Mouse (Mus musculus) spleen, postnatal 10 days (tissue): ENCODE measurements around the gene Haus2.

Experiments used
- DNase-seq, 2 experiments: peaks; one replicate each; pipeline ENCODE4 v3.0.0; 2021 to 2022; ENCODE audit warnings: low spot score in 2 of 2

The Haus2 gene

DNA sequence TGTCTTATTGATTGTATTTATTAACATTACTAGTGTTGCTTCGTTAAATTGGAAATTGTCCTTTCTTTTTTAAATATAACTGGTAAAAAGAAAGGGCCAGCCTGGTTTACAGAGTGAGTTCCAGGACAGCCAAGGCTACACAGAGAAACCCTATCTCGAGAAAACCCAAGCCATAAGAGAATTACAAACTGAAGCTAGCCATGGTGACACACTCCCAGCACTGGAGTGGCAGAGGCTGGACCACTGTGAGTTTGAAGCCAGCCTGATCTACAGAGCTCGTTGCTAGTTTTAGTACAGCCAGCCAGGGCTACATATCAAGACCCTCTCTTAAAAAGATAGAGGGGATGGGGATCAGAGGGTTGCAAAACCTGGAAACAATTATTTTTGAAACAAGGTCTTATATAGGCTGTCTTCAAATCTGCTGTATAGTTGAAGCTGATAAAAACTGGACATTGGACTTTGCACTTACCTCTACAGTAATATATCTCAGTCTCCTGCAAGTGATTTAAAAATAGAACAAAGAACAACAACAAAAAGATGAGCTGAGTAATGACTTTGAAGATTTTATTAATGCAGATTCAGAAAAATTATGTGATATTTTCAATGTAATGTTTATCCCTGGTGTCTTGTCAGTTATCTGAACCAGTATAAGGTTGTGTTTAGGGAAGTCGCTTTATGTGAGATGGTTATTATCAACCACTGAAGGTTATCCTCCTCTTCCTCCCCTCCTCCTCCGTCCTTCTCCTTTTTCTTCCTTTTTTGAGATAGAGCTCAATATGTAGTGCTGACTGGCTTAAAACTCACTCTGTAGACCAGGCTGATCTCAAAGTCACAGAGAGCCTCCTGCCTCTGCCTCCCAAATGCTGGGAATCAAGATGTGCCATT lies 7.3 kb downstream of the Haus2 start:
- no peak for DNase-seq

DNA sequence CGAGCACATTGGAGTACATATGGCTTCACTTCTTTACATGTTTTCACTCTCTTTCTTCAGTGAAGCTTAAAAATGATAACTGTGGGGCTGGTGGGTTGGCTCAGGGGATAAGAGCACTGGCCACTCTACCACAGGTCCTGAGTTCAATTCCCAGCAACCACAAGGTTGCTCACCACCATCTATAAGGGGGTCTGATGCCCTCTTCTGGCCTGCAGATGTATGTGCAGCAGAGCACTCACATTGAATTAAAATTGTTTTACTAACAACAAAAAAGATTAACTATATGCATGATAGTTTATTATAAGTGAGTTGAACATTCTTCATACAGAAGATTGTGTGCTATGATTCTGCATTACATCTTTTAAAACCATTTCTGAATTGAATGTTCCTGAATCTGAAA lies 10.4 kb downstream of the Haus2 start:
- no peak for DNase-seq

DNA sequence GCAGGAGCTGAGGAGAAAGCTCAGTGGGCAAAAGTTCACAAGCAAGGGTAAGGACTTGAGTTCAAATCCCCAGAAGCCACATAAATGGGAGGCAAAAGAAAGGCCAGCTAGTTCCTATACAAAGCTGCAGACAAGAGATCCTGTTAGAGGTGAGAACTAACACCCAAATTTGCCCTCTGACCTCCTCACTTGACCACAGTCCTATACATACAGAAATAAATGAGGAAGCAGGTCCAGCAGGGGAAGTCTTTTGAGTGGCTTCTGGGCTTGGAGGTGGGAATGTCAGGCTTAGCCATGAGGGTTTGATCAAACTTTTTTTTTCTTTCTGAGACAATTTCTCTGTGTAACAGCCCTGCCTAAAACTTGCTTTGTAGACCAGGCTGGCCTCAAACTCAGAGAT lies 13.7 kb downstream of the Haus2 start:
- DNase-seq: no peak

DNA sequence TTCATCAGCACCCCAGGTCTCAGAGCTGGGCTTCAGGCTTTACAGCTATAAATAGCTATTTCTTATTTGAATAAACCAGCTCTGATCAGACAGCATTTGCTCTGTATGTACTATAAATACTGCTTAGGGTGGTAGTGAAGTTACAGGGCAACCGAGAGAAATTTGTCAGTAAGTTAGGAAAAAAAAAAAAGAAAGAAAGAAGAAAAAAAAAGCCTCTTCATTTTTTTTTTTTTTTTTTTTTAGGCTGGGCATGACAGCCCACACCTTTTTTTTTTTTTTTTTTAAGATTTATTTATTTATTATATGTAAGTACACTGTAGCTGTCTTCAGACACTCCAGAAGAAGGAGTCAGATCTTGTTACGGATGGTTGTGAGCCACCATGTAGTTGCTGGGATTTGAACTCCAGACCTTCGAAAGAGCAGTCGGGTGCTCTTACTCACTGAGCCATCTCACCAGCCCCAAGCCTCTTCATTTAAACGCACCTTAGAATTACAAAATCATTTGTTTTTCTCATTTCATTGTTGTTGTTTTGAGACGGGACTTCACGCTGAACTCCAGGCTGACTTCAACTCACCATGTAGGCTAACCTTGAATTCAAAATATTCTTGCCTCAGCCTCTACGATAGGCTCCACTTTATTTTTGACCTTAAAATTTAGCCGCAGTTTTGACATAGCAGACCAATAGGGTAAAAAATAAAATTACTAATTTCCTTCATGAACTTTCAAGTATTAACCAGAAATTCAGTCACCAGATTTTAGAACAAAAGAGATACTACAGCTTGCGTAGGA lies 19.1 kb downstream of the Haus2 start:
- no peak for DNase-seq

DNA sequence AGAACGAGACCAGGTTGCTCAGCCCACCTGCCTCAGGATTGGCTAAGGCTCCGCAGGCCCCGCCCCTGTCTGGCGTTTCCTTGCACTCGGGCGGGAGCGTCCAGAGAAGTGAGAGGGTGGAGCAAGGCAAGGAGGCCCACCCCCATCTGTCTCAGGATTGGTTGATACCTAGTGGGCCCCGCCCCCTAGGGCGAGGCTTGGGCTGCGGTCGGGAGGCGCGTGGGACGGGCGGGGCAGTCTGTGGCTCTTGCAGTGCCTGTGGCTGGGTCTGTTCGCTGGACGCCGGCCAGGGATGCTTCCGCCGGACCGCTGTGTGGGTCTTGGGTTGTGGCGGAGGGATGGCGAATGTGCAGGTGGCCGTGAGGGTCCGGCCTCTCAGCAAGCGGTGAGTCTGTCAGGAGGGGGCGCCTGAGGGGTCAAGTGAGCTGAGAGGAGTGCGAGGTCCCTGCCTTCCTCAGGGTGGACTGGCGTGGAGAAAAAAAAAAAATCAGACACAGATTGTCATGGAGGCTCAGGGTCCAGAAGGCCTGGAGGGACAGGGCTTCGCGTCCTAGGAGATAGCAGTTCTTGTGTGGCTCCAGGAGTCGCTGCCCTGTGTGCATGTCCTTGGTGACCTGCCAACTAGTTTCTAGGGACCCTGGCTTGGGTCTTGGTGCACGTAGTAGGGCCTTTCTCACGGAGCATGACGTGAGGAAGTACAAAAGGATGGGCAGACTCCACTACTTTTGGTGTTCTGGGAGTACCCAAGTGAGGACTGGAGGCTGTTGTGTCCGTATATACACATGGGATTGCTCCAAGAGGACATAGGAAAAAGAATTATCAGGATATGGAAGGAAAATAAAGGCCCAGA lies 19.9 kb downstream of the Haus2 start, which contains the start of gene Stard9:
TSS of gene Stard9 (plus strand) at position 236 of the 850 bp plus-strand sequence.
- peak; percentile 91 to 98 for DNase-seq

DNA sequence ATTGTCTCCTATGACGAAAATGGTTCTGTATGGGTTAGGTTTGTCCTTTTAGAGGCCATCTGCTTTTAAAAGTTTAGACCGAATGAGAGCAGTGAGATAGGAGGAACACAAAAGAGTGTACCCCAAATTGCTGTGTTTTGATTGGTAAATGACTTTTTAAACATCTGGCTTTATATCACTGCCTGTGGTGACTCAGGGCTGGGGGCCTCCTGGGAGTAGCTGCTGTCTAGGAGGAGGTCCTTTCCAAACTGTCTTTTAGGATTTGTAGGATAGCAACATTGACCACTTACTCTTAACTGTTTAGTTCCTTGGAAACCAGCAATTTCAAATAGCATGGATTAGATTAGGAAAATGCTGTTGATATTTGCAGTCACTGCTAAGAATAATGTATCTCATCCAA lies 21.1 kb downstream of the Haus2 start:
- DNase-seq: no peak

DNA sequence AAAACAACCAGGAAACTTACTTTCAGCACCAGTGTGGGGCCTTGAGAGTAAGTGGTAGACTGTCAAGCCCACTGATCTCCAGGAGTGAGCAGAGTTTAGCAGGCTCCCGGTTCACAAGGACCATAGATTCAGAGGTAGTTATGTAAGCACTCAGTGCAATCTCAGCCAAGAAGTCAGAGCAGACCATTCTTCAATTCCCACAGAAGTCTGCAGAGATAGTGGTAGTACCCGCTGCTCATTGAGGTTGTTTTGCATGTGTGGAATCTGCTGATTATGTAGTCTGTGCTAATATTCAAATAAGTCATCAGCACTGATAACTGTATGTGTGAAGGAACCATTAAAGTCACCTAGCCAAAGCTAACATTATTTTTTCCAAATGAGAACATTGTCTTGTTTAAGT lies 21.5 kb downstream of the Haus2 start:
- no peak for DNase-seq

DNA sequence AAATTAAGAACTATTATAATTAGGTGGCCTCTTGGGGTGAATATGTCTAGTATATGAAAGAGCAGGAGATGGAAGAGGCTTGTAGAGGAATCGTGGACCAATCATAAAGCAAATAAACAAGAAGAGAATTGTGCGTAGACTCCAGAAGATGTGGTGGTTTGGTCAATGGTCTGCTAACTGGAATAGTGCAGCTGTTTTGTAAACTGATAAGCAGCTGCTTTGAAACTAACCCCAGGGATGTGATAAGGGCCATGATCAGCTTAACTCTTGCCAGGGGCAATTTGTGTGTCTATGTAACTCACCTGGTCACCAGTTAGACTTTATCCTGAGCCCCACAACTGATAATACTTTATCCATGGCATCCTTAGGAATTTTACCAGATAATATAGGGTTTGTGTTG lies 22.3 kb downstream of the Haus2 start:
- no peak for DNase-seq

DNA sequence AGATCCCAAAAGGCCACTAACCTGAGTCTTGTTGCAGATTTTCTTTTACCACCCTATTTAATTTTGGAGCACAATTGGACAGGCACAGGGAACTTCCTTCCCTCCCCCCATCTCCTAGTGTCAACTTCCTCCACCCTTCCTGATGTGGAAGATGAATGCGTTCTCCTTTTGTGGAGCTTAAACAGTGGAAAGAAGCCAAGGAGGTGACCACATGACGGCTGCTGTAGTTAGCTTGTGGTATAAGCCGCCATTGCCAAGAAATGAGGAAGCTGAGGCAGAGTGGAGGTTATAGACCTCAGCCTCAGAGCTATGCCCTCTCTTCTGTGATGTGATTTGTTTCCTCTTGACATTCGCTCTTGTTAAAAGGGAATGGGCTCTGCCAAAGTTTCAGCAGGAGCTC lies 22.8 kb downstream of the Haus2 start:
- DNase-seq: peak in 1 of 2 experiments; percentile 17

DNA sequence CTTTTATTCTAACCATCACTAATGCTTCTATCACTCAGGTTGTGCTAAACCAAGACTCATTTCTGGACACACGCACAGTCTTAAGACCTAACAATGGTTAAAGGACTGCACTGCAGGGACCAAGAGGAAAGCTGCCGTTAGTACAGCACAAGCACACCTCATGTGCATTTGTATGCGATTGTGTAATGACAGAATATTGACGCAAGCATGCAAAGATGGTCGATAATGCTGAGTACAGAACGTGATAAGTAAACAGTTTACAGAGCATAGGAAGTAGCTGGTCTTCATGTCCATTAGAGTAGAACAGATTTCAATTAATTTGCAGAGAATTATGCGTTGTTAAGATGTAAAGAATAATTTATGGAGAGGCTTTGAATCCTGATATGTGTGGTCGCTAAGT lies 31.7 kb downstream of the Haus2 start:
- DNase-seq: no peak

DNA sequence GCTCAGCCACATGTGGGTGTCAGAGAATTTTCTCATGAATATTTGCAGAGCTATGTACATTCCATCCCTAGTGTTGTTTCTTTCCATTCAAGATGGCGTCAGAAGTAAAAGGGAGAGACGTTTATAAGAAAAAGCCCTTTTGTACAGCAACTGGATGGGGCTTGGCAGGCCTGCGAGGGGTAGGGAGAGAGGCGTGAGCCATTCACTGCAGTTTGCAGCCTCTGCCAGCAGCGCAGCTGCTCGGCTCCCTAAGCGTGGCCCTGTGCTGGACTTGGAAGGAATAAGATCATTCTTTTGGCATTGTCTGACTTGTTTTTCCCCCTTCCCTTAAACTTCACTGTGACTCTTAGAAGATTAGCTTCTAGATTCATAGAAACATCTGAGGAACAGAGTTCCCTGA lies 34.7 kb downstream of the Haus2 start:
- no peak for DNase-seq

DNA sequence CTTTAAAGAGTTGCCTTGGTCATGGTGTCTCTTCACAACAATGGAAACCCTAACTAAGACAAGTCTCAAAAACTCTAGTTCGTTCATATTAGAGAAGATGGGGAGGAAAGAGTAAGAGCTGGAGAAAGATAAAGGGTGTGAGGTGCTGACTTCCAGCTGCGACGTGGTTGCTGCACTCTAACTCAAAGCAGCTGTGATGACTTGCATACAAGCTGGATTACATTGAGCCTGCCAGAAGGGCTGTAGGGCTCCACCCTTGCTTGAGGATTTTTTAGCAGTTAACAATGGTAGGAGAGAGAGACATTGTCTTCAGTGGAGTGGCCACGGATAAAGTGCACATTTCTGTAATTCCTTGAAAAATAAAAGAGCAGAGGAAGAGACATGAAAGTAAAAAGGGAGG lies 37.6 kb downstream of the Haus2 start:
- no peak for DNase-seq

DNA sequence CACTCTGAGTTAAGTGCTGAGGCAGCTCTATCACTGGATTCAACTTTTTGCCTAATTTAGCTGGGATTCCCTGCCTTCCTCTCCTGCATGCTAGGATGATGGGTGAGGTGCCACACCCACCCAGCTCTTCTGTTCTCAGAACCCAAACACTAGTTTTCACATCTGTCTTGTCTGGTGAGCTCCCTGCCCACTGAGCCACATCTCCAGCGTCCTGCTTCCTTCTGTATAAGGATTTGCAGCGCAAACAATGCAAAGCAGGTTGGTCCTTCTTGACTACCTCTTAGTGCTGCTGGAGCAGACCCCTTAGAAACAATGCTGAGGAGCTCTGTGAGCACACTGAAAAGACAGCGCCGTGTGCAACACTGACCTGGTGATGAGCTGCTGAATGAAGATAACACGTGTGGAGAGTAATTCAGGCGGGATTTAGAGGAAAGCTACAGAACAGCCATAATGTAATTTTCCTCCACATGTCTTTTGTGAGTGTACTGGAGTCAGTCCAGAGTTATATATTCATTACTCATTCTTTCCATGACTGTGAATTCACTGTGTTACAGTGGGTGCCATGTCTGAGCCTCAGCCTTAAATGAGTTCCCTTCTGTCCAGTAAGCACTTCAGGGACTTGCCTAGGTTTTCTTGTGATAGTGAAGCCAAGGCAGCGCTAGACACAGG lies 43.2 kb downstream of the Haus2 start:
- no peak for DNase-seq

DNA sequence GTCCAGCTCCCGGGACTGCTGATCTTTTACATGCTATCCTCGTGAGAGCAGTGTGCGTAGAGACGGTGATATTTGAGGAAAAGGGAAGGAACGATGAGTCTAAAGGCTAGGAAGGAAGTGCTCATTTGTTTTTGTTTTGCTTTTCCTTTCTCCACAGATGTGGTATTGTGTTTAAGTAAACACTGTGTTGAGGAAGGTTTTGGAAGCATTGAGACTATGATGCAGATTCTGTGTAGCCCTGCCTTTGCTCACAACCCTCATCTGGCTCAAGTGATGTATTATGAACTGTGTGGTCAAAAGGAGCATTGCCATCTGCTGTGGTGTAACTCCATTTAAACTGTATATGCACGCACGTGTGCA lies 43.7 kb downstream of the Haus2 start:
- no peak for DNase-seq

DNA sequence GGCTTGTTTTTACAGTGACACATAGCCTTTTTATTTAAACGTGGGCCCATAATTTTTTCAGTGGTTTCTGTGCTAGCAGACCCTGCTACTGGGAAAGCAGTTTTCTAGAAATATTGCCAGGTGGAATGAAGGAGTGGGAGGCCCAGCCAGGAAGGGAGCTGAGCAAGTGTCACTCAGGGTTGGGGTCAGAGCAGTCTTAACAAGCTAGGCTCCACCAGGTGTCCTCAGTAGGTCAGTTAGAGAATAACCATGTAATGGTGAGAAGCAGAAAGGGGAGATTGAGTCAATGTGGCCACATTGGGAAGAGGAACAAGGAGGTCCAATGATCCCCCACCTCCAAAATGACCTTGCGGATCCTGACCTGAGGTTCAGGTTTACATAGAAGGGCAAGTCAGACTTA lies 45.5 kb downstream of the Haus2 start:
- no peak for DNase-seq

DNA sequence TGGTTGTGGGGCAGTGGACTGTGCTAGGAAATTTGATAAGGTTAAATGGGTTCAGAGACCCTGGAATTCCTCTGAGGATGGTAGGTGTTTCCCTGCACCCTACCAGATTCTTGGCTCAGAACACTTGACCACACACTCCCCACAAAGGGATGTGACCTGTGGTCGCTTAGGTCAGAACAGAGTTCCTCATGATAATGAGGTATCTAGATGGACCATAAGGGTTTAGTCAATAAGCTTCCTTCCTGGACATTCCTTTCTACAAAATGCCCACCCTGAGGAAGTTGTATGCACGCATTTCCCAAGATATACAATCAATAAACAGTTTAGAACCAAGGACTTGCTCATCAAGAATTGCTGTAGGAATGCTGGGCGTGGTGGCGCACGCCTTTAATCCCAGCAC lies 46.7 kb downstream of the Haus2 start:
- DNase-seq: no peak

DNA sequence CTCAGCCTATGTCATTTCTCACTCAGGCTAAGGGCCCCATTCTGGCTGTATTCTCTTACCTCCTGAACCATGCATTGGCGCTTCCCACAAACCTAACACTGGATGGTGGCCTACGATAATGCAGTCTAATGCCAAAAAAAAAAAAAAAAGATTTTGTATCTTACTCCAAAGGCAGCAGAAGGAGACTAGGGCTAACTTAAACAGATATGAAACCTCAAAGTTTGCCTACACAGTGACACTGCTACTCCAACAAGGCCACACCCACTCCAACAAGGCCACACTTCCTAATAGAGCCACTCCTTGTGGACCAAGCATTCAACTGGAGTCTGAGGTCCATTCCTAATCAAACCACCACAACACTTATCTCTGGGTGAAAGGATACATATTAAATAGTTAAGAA lies 47.5 kb downstream of the Haus2 start:
- DNase-seq: no peak

DNA sequence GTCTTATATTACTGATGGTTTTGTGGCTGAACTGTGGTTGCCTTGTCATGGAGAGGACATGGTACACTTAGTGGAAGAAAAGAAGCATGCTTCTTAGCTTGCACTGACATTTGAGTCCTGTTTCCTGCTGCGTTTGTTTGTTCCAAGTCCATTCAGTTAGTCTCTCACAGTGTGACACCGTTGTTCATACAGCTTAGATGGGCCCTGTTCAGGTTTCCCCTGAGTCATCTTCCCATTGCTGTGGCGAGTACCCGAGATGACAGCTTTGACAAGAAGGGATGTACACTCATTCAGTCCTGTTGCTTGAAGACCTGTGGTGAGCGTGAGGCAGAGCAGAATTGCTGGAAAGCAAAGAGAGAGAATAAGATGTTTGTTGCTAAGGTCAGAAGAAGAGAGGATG lies 49.3 kb downstream of the Haus2 start:
- DNase-seq: no peak

DNA sequence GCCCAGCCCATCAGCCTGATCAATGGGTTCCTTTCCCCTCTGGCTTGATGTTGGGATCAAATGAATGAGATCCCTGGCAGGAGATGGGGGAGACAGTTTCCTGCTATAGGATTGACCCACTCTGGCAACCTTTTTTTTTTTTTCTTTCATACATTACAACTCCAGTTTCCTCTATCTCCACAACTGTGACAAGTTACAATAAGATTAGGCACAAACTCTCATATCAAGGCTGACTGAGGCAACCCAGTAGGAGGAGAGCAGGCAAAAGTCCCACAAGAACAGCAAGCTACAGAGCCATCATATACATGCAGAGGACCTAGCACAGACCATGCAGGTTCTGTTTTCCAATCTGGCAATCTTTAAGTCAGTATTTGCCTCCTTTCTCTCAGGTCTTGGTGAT lies 50.1 kb downstream of the Haus2 start:
- no peak for DNase-seq

DNA sequence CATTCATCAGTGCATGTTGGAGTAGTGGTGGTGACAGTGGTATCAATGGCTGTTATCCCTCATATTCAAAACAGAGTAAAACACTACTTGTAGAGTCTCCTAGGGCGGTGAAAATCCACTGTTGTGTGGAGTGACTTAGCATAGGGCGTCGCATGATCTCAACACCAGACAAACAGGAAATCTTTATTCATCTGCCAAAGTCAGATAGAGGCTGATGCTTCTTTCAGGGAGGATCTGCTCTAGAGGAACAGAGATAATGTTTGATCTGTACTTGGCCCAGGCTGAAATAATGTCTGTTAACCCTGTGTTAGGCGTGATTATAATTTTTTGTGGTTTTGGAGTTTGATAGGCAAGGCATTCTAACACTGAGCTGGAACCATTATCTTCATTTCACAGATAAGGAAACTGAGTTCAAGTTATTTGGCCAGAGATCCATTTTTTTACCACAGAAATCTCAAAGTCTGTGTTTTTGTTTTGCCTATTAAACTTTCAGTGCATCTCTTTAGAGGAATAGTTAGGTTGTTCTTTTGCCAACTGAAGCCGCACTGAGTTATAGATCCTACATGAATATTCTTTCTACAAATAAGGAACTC lies 51.4 kb downstream of the Haus2 start:
- no peak for DNase-seq

DNA sequence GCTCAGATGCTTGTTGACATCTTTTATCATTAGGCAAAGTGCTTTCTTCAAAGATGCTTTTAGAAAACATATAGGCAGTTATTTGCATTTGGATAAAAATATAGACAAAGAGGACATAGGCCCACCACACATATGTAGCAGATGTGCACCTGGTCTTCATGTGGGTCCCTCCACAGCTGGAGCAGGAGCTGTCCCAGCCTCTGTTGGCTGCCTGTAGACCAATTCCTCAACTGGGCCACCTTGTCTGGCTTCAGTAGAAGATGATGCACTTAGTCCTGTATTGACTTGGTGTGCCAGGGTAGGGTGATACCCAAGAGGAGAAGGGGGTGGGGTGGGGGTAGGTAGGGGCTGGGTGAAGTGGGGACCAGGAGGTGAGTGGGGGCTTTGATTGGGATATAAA lies 53.6 kb downstream of the Haus2 start:
- no peak for DNase-seq
